Mouse (Mus musculus) left cerebral cortex, postnatal 10 days (tissue): Measurements from ENCODE around the gene Nmnat2. TPM values are rescaled to one million over a fixed set of nuclear protein-coding genes. Genes with fewer than 3 reads are reported as not detected.

Source experiments
- DNase-seq, 2 experiments: peaks; one replicate each; pipeline ENCODE4 v3.0.0; 2021 to 2022; ENCODE audit warnings: low spot score in 2 of 2, mixed read lengths in 1 of 2; ENCODE audit errors: extremely low spot score in 1 of 2
- intact Hi-C: fragments of 180-260 bp; cut with DNase I; formaldehyde crosslinking; loops from one replicate; pipeline ENCODE4 v1.15.1; 2025
- total RNA-seq, 2 experiments: library from RNA; stranded (reverse); gene quantifications; 2 replicates each; pipeline ENCODE4 v1.2.3; 2021

Gene Nmnat2
- total RNA-seq, 2 experiments from 2014 or later, result 136 to 140 TPM

GRCm38 (mm10) chr1:152973861-152974260 is 19.1 kb downstream of the Nmnat2 start:
- no peak for DNase-seq
- intact Hi-C loops, result no loop called here

- intact Hi-C loops, result no loop called here
- DNase-seq, result no peak
Observed at GRCm38 (mm10) chr1:152975144-152975543, 20.4 kb downstream of the Nmnat2 start.

DNA sequence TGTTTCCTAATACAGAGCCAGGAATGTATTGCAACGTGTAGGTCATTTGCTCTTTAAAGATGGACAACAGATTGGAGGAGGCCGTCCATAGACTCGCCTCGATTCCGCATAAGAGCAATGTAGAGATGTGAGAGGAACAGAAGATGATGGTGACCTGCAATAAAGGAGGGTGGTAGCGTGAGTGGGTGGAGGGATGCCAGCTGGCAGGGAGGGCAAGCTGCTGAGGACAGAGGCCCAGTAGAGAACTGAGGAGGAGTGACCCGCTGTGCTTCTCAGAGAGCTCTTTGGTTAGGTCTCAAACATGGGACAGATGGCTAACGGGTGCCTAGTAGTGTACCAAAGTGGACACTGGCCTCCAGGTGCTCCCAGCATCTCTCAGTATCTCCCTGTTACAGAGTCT is 23.9 kb downstream of the Nmnat2 start:
- intact Hi-C loops, result no loop called here
- no peak for DNase-seq

- DNase-seq, result peak; percentile 38 to 50
- intact Hi-C loops, result no loop called here
Observed at GRCm38 (mm10) chr1:152983416-152983815, 28.6 kb downstream of the Nmnat2 start.

GRCm38 (mm10) chr1:152986981-152987380 is 32.2 kb downstream of the Nmnat2 start:
- intact Hi-C loops, result no loop called here
- DNase-seq, result no peak

- intact Hi-C loops, result no loop called here
- DNase-seq, result no peak
Observed at GRCm38 (mm10) chr1:152990067-152990466, 35.3 kb downstream of the Nmnat2 start.

DNA sequence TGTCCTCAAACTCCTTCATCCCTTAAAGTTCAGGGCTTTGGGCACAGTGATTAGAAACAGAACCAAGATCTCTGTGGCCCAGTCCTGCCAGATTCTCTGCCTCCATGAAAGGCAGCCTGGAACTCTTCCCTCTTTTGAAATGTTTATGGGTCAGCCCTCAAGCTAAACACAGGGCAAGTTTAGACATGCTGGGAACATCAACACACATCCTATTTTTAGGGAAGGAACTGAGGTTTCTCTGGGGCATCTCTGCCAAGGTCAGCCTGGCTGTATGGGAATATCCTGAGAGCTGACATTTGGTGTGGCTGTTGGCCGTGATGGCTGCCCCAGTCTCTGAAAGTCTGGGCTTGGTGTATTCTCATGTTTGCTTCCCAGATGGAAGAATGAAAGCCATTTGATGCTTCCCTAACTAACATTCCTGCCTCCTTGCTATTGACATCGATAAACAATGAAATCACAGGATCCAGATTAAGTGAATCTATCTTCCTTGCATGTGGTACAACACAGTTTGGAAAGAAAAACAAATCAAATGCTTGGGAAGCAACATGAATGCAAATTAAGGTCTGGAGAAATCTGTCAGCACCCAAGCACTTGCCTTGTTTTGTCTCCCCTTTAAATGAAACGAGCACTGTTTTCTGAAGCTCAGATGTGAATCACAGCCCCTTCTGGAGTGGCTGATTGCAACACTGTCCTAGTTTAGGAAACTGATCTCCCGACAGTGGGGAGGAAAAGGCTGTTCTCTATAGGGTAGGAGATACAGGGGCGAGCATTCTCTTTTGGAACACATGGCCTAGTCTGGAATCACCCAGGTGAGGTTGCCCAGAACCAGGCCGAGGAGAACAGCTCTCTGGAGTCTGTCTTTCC is 37.7 kb downstream of the Nmnat2 start:
- intact Hi-C loops, result no loop called here
- no peak for DNase-seq

- intact Hi-C loops, result no loop called here
- no peak for DNase-seq
Observed at GRCm38 (mm10) chr1:152993803-152994202, 39.0 kb downstream of the Nmnat2 start.

- intact Hi-C loops, result no loop called here
- no peak for DNase-seq
Observed at GRCm38 (mm10) chr1:152999983-153000382, 45.2 kb downstream of the Nmnat2 start.

GRCm38 (mm10) chr1:153000486-153001228 is 45.9 kb downstream of the Nmnat2 start:
- DNase-seq, result peak; percentile 59 to 72
- intact Hi-C loops, result no loop called here

GRCm38 (mm10) chr1:153002295-153003050 is 47.7 kb downstream of the Nmnat2 start:
- intact Hi-C loops, result no loop called here

DNA sequence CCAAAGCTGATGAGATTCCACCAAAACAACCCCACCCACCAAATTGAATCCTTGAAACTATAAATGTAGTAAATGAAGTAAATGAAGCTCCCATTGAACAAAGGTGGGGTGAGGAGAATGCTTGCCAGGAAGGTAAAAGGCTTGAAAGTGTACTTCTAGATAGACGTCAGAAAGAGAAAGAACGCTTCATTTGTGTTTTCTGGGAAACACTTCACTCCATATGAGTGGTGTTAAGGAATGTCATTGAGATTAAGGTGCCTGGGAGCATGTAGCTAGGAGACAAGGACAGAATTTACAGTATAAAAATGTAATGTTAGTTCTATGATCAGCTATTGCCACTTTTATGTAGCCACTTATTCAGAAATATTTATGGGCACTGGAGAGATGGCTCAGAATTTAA is 49.7 kb downstream of the Nmnat2 start:
- no peak for DNase-seq
- intact Hi-C loops, result no loop called here

More at GRCm38 (mm10) chr1:153002295-153003050, 47.7 kb downstream of the Nmnat2 start:
- DNase-seq, result no peak

DNA sequence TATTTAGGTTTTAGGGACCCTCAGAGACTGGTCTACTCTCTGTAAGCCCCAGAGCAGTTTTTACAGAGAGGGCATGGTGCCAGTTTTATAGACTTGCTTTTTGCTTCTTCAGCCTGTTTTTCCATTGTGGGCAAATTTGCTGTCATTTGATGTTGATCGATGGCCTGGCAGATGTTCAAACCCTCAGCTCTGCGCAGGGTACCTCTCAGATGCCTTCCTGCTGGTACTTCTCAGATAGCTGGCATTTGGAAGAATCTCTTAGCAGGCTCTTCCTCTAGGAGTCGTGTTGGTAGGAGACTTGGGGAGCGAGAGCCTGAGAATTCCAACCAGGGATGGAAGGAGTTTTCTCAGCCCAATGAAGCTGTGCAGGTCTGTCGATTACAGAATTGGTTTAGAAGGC is 51.3 kb downstream of the Nmnat2 start:
- intact Hi-C loops, result no loop called here
- no peak for DNase-seq

- DNase-seq, result no peak
- intact Hi-C loops, result no loop called here
Observed at GRCm38 (mm10) chr1:153006761-153007160, 52.0 kb downstream of the Nmnat2 start.

DNA sequence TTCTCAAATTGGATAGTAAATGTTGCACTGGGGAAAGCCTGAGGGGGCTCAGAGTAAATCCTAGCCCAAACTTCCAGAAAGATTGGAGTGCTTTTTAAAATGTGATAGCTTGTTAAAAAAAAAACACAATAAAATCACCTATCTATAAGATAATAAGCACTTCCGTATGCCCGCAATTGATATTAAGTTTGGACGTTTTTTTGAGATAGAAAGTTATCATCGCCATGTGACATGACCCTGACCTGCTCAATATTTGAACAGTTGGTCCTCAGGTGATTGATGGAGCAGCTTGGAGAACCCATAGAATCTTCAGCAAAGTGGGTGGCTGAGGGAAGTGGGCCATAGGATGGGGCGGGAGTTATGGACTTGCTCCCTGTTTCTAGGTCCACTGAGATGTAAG is 52.5 kb downstream of the Nmnat2 start:
- intact Hi-C loops, result no loop called here
- DNase-seq, result no peak

DNA sequence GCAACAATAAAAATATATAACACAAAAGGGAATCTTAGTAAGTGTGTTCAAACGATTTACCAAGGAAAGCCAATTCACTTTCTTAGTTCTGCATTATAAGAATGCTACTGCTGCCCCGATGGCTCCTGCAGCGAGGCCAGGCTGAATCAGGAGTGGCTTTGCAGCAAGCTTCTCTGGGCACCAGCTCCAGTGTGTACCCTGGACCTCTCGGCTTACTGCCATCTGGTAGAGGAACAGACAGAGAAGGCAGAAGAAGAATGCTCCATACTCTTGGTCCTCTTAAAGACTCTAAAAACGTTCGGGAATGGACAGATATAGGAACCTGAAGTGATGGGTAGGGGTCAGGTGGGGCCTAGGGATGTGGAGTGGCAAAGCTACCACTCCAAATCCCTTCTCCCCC is 53.0 kb downstream of the Nmnat2 start:
- intact Hi-C loops, result no loop called here
- no peak for DNase-seq

GRCm38 (mm10) chr1:153009338-153009737 is 54.5 kb downstream of the Nmnat2 start:
- intact Hi-C loops, result no loop called here
- DNase-seq, result no peak

DNA sequence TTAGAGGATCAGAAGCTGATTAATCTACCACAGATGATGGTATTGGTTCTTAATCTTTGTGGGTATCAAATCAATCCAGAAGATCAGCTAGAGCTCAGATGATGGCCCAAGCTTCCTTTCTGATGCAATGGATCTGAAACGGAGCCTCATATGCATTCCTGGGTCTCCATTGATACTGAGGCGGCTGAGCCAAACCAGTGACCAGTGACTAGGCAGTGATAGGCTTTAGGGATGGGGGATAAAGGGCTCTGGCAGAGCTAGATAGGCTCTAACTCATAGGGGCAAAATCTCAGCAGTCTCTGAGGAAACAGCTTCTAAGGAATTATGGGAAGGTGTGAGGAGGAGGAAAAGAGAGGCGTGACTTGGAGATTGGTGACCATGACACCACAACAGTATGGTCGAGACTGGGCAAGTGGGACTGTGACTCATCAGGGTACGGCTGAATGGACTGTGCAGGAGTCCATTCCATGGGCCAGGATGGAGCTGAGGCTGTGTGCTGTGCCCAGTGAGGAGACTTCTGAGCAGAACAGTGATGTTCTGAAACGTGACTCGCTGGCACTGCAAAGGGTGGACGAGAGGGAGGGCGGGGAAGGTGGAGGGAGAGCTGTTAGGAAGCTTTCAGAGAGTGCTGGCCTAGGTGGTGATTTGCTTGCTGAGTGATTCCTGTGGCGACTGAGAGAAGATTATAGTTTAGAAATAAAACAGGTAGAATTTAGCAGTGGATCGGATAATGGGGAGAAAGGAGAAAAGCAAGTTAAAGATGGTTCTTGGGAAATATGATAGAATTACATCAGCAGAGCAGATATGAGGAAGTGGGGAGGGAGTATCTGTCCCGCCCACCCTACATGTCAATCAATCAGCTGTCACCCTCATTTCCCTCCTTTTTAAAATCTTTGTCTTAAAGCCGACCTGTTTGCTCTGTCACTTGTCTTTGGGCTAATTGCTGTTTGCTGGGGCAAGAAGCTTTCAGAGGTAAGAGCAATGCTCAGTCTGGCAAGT is 55.9 kb downstream of the Nmnat2 start:
- DNase-seq, result no peak
- intact Hi-C loops, result no loop called here
